Mouse (Mus musculus) kidney, postnatal 0 days (tissue): ENCODE results near the gene Iqgap2. TPM values are rescaled to one million over a fixed set of nuclear protein-coding genes. Genes with fewer than 3 reads are reported as not detected.

Source experiments
- ATAC-seq: fragments of 200-750 bp; cut with Nextera tagmentation; replicated peaks from 2 replicates; pipeline ENCODE4 v1.8.0; 2017; ENCODE audit warnings: low read depth, moderate number of reproducible peaks, moderate TSS enrichment, moderate library complexity; ENCODE audit not compliant: low FRiP score
- DNase-seq: peaks from one replicate; pipeline ENCODE4 v3.0.0-alpha.2; 2016; ENCODE audit warnings: low spot score
- H3K27ac ChIP-seq: fragments of 300-500 bp; sonication (generic); 2 replicates; pipeline ENCODE4 v1.5.1; 2014; ENCODE audit warnings: mild to moderate bottlenecking
- H3K27me3 ChIP-seq: fragments of 300-500 bp; sonication (generic); 2 replicates; pipeline ENCODE4 v1.6.1; 2014; ENCODE audit warnings: low read length, mixed read lengths; ENCODE audit not compliant: insufficient read depth
- H3K36me3 ChIP-seq: fragments of 300-500 bp; sonication (generic); 2 replicates; pipeline ENCODE4 v1.6.1; 2014; ENCODE audit warnings: low read length, mixed read lengths; ENCODE audit not compliant: insufficient read depth
- H3K4me1 ChIP-seq: fragments of 300-500 bp; sonication (generic); replicated peaks from 2 replicates; pipeline ENCODE4 v1.6.1; 2014; ENCODE audit warnings: antibody characterized with exemption, low read length, mixed read lengths; ENCODE audit not compliant: insufficient read depth
- H3K4me2 ChIP-seq: fragments of 300-500 bp; sonication (generic); 2 replicates; pipeline ENCODE4 v1.6.1; 2014; ENCODE audit warnings: mild to moderate bottlenecking, low read length, moderate library complexity, mixed read lengths
- H3K4me3 ChIP-seq: fragments of 300-500 bp; sonication (generic); replicated peaks from 2 replicates; pipeline ENCODE4 v1.5.1; 2014; ENCODE audit warnings: low read depth, low read length
- H3K9ac ChIP-seq: fragments of 300-500 bp; sonication (generic); 2 replicates; pipeline ENCODE4 v1.6.1; 2014; ENCODE audit warnings: low read depth, low read length
- H3K9me3 ChIP-seq: fragments of 300-500 bp; sonication (generic); replicated peaks from 2 replicates; pipeline ENCODE4 v1.6.1; 2016; ENCODE audit warnings: low read length, inconsistent platforms, mixed read lengths
- CTCF ChIP-seq: IDR thresholded peaks from 2 replicates; pipeline ENCODE4 v1.5.1; 2016; ENCODE audit warnings: antibody characterized with exemption, low read depth, mild to moderate bottlenecking, moderate library complexity
- WGBS: fragments of 180-500 bp; shearing (Covaris S2); extraction: QIAGEN DNeasy Blood & Tissue Kit; methylation state at CpG from one replicate; pipeline ENCODE4 v1.1.7; 2014; 5-methylcytosine and 5-hydroxymethylcytosine counted together
- polyA plus RNA-seq: library from polyadenylated mRNA; unstranded; fragments of >200 nt; fragmentation: Nextera tagmentation; extraction: Ambion mirVana; gene quantifications from 2 replicates; pipeline ENCODE4 v1.2.1, GENCODE M21; 2015

Gene Iqgap2
- polyA plus RNA-seq, 1 experiment from 2014 or later, result 9.8 TPM

DNA sequence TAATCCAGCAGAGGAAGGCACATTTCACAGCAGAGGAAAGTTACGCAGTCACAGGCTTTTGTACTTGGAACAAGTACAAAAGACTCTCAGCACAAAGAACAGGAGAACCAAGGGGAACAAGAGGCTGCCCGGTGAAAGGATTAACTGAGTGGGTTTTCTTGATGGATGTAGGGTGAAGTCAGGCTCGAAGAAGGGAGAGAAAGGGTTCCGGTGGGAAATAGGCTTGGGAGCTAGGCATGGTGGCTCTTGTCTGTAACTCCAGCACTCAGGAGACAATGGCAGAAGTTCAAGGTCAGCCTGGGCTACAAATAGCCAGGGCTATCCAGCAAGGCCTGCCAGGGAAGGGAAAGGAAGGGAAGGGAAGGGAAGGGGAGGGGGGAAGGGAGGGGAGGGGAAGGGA, 40.1 kb downstream of the Iqgap2 start:
- ATAC-seq, result no peak
- Histone ChIP-seq H3K27ac (no peak overlapping the region), H3K9me3 (no peaks in the 10 kb centered on the region), H3K9ac (no peak overlapping the region), H3K36me3 (no peaks in the 10 kb centered on the region), H3K27me3 (no peaks in the 10 kb centered on the region), H3K4me1 (no peaks in the 10 kb centered on the region), H3K4me2 (no peak overlapping the region), H3K4me3 (no peak overlapping the region)
- WGBS, result 78% methylated on average over 4 of the region's 4 CpGs
- TF ChIP-seq CTCF, result no peak
- DNase-seq, result no peak

DNA sequence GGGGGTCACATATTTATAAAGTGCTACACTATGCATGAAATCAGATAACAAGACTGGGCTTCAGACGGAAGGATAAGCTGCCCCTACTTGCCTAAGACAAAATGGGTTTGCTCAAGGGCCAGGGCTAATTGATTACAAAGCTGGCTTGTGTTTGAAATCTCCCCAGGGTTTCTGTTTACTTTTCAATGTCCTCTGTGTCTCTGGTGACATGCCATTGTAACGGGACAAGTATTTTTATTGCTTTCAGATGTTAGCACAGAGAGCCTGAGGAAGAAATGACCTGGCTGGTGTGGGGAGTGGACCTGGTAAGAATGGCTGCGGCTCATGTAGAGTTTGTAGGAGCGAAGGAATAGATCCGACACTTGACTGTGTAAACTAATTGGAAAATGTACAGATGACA, 41.3 kb downstream of the Iqgap2 start:
- Histone ChIP-seq H3K27me3 (no peaks in the 10 kb centered on the region), H3K27ac (no peak overlapping the region), H3K4me2 (no peak overlapping the region), H3K9ac (no peak overlapping the region), H3K36me3 (no peaks in the 10 kb centered on the region), H3K4me3 (no peak overlapping the region), H3K4me1 (no peaks in the 10 kb centered on the region), H3K9me3 (no peaks in the 10 kb centered on the region)
- TF ChIP-seq CTCF, result no peak
- DNase-seq (no peak), ATAC-seq (no peak)
- 50% methylated on average over 5 of the region's 5 CpGs for WGBS

DNA sequence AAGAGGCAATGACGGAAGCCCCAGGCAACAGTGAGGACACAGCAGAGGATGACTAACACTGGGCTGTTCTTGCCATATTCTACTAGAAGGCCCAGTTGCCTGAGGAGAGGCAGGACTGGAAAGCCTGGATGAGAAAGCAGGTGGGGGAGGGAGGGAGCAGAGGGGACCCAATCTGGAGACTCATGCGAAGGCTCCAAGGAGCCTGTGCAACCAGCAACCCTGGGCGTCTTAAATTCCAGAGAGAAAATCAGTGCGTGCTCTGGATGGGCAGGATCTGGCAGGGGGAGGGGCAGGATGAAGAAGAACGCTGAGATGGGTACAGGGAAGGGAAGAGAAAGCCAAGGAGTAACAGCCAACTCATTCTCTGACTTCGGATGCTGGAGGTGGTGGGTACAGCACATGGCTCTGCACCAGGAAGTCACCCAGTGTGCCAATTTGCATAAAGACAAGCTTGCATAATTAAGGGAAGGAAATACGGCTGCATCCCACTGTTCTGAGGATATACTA, 42.2 kb downstream of the Iqgap2 start:
- ATAC-seq, result no peak
- no peaks in the 10 kb centered on the region for H3K4me1 ChIP-seq
- H3K9me3 ChIP-seq, result no peaks in the 10 kb centered on the region
- H3K4me3 ChIP-seq, result no peak overlapping the region
- H3K27me3 ChIP-seq, result no peaks in the 10 kb centered on the region
- TF ChIP-seq CTCF, result no peak
- no peak overlapping the region for H3K9ac ChIP-seq
- no peak overlapping the region for H3K4me2 ChIP-seq
- WGBS, result 58% methylated on average over 7 of the region's 7 CpGs
- no peak for DNase-seq
- no peak overlapping the region for H3K27ac ChIP-seq
- H3K36me3 ChIP-seq, result no peaks in the 10 kb centered on the region

DNA sequence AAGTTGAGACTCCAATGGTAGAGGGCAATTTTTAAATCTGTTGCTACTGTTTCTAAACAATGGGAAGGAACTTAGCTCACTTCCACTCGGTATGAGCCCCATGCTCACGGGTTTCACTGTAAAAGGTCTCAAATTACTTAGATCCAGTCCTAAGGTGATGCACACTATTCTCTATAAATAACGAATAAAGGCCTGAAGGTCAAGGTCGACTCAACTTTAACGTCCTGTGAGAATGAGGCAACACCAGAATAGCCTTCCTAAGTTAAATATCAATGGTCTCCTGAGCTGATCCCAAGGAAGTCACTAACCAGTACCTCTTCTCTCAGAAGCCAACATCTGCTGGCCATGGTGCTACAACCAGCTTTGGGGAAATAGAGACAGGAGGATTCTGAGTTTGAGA, 45.4 kb downstream of the Iqgap2 start:
- Histone ChIP-seq H3K36me3 (no peaks in the 10 kb centered on the region), H3K9ac (no peak overlapping the region), H3K4me2 (no peak overlapping the region), H3K27me3 (no peaks in the 10 kb centered on the region), H3K9me3 (no peaks in the 10 kb centered on the region), H3K27ac (no peak overlapping the region), H3K4me3 (no peak overlapping the region), H3K4me1 (no peaks in the 10 kb centered on the region)
- no peak for TF ChIP-seq CTCF
- DNase-seq, result no peak
- ATAC-seq, result no peak
- WGBS, result 43% methylated on average over 5 of the region's 5 CpGs

DNA sequence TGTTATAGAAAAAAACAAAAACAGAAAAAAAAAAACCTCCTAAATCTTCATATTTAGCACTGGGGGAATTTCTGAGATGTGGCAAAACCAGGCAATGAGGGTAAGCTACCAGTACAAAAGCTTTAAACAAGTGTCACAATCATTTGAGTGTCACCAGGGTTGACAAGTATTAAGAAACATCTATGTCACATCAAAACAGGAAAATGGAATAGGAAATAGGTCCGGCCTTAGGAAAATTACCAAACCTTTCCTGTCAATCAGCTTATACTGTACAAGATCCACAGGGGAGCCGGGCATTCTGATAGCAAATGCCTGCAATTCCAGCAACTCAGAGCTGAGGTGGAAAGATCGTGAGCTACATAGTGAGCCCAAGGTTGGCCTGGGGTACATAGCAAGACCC, 46.8 kb downstream of the Iqgap2 start:
- no peaks in the 10 kb centered on the region for H3K9me3 ChIP-seq
- WGBS, result 79% methylated on average over 3 of the region's 3 CpGs
- no peak overlapping the region for H3K4me2 ChIP-seq
- no peaks in the 10 kb centered on the region for H3K36me3 ChIP-seq
- no peak for TF ChIP-seq CTCF
- no peak overlapping the region for H3K9ac ChIP-seq
- no peak overlapping the region for H3K27ac ChIP-seq
- DNase-seq (no peak), ATAC-seq (no peak)
- H3K4me1 ChIP-seq, result no peaks in the 10 kb centered on the region
- H3K4me3 ChIP-seq, result no peak overlapping the region
- no peaks in the 10 kb centered on the region for H3K27me3 ChIP-seq

DNA sequence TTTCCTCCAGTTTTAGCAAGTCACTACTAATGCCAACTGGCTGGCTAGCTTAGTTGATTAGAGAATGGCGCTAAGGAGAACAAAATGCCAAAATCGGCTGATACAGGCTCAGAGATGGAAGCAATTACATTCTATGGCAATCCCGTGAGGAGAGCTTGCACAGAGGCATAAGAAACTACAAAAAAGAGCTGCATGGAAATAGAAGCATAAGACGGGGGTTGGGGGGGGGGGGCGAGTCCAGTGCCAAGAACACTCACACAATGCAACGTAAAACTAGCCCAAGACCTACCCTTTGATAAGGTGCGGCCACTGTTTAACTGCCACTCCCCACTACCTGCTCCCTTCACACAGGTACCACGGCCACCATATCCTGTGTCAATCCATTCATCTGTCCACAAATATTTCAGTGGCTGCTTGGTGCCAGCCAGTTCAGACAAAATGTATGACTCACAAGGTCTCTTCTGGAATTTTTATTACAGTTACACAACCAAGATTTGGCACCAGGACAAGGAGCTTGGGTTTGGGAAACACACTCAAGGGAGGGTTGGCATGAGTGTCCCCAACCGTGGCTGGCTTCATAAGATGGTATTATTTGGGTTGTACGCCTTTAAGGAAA, 48.2 kb downstream of the Iqgap2 start:
- H3K4me2 ChIP-seq, result no peak overlapping the region
- no peaks in the 10 kb centered on the region for H3K9me3 ChIP-seq
- DNase-seq (no peak), ATAC-seq (no peak)
- H3K27ac ChIP-seq, result no peak overlapping the region
- no peaks in the 10 kb centered on the region for H3K36me3 ChIP-seq
- TF ChIP-seq CTCF, result no peak
- no peak overlapping the region for H3K4me3 ChIP-seq
- no peaks in the 10 kb centered on the region for H3K27me3 ChIP-seq
- no peak overlapping the region for H3K9ac ChIP-seq
- H3K4me1 ChIP-seq, result no peaks in the 10 kb centered on the region
- 91% methylated on average over 10 of the region's 10 CpGs for WGBS

DNA sequence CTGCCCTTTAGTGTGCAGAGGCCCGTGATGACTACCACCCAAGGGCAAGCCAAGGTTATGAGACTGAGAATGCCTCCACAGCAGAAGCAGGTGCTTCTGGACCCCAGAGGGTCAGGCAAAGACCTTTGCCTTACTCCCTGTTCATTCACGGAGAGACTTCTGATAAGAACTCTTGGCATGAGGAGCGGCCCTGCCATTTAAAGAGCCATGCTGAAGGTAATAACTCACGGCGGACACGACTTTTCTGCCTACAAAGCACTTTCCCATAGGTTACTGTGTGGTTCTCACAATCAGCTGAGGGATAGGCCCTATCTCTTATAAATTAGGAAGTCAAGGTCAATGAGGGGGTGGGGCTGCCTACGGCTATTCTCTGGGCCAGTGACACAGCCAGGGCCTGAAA, 48.9 kb downstream of the Iqgap2 start:
- no peak overlapping the region for H3K4me2 ChIP-seq
- no peaks in the 10 kb centered on the region for H3K36me3 ChIP-seq
- 67% methylated on average over 7 of the region's 7 CpGs for WGBS
- no peak overlapping the region for H3K4me3 ChIP-seq
- DNase-seq (no peak), ATAC-seq (no peak)
- no peak overlapping the region for H3K9ac ChIP-seq
- no peaks in the 10 kb centered on the region for H3K9me3 ChIP-seq
- no peaks in the 10 kb centered on the region for H3K27me3 ChIP-seq
- no peak overlapping the region for H3K27ac ChIP-seq
- no peaks in the 10 kb centered on the region for H3K4me1 ChIP-seq
- no peak for TF ChIP-seq CTCF
